Mouse (Mus musculus): Measurements from ENCODE around the gene Vmn1r233. TPM values are rescaled to one million over a fixed set of nuclear protein-coding genes. Genes with fewer than 3 reads are reported as not detected.

Vmn1r233 gene
- not detected in 2 replicates for polyA plus RNA-seq (2016; fragmentation: Nextera tagmentation; extraction: Ambion mirVana)

GRCm38 (mm10) chr17:20996364-20996763, at the start of gene Vmn1r233:
TSS of gene Vmn1r233 (minus strand) at chr17:20996464.
- H3K4me3 ChIP-seq, result no peak within 1 kb of the TSS
- no peak within 1 kb of the TSS for H3K27ac ChIP-seq
- no peaks in the 10 kb centered on the region for H3K4me1 ChIP-seq
- no peaks in the 10 kb centered on the region for H3K9me3 ChIP-seq
- no peaks in the 10 kb centered on the region for H3K27me3 ChIP-seq (ENCODE audit: poor library complexity, severe bottlenecking)
- DNase-seq (ENCODE audit: extremely low spot score, low spot score), result no peak
- H3K36me3 ChIP-seq (replicated peaks), result no peaks in the 10 kb centered on the region

GRCm38 (mm10) chr17:21018410-21019080, 22.3 kb upstream of the Vmn1r233 start:
- H3K27me3 ChIP-seq (ENCODE audit: poor library complexity, severe bottlenecking), result no peaks in the 10 kb centered on the region
- no peak overlapping the region for H3K27ac ChIP-seq
- H3K36me3 ChIP-seq (replicated peaks), result peaks cover 98% of the 10 kb centered on the region
- 91% methylated on average over 1 of the region's 1 CpGs for WGBS
- H3K9me3 ChIP-seq, result no peaks in the 10 kb centered on the region
- no peak for DNase-seq (ENCODE audit: extremely low spot score, low spot score)
- no peak overlapping the region for H3K4me3 ChIP-seq
- H3K4me1 ChIP-seq, result no peaks in the 10 kb centered on the region

GRCm38 (mm10) chr17:21009726-21010125, 13.5 kb upstream of the Vmn1r233 start:
- H3K36me3 ChIP-seq (replicated peaks), result peaks cover 31% of the 10 kb centered on the region
- H3K4me1 ChIP-seq, result peaks cover 16% of the 10 kb centered on the region
- H3K27ac ChIP-seq, result peak overlapping the region; percentile 94
- 31% methylated on average over 1 of the region's 1 CpGs for WGBS
- peak overlapping the region; percentile 84 for H3K4me3 ChIP-seq
- no peaks in the 10 kb centered on the region for H3K27me3 ChIP-seq (ENCODE audit: poor library complexity, severe bottlenecking)
- DNase-seq (ENCODE audit: extremely low spot score, low spot score), result no peak
- H3K9me3 ChIP-seq, result no peaks in the 10 kb centered on the region; the same call in 1 of the 2 replicates

GRCm38 (mm10) chr17:21008382-21009331, 12.4 kb upstream of the Vmn1r233 start, which contains the start of gene Zfp160:
TSS of gene Zfp160 (plus strand) at chr17:21008903.
- H3K27me3 ChIP-seq (ENCODE audit: poor library complexity, severe bottlenecking), result no peaks in the 10 kb centered on the region
- peaks cover 16% of the 10 kb centered on the region for H3K4me1 ChIP-seq
- peaks cover 23% of the 10 kb centered on the region for H3K36me3 ChIP-seq (replicated peaks)
- DNase-seq (ENCODE audit: extremely low spot score, low spot score), result peak; percentile 86
- WGBS, result 6% methylated on average over 36 of the region's 36 CpGs
- H3K9me3 ChIP-seq, result no peaks in the 10 kb centered on the region; the same call in 1 of the 2 replicates
- H3K4me3 ChIP-seq, result peak within 1 kb of the TSS; percentile 84
- peak within 1 kb of the TSS; percentile 94 for H3K27ac ChIP-seq

GRCm38 (mm10) chr17:20993716-20994115, 2.5 kb downstream of the Vmn1r233 start:
- 87% methylated on average over 2 of the region's 2 CpGs for WGBS

GRCm38 (mm10) chr17:20966681-20967080, 29.6 kb downstream of the Vmn1r233 start:
- DNase-seq (ENCODE audit: extremely low spot score, low spot score), result no peak
- Histone ChIP-seq H3K4me3 (no peak overlapping the region), H3K4me1 (no peaks in the 10 kb centered on the region), H3K27ac (no peak overlapping the region), H3K36me3 (replicated peaks) (peaks cover 88% of the 10 kb centered on the region), H3K27me3 (ENCODE audit: poor library complexity, severe bottlenecking) (no peaks in the 10 kb centered on the region), H3K9me3 (no peaks in the 10 kb centered on the region)

More at GRCm38 (mm10) chr17:20993716-20994115, 2.5 kb downstream of the Vmn1r233 start:
- no peaks in the 10 kb centered on the region for H3K4me1 ChIP-seq
- H3K27me3 ChIP-seq (ENCODE audit: poor library complexity, severe bottlenecking), result no peaks in the 10 kb centered on the region
- DNase-seq (ENCODE audit: extremely low spot score, low spot score), result no peak
- no peak overlapping the region for H3K27ac ChIP-seq
- H3K9me3 ChIP-seq, result no peaks in the 10 kb centered on the region
- H3K36me3 ChIP-seq (replicated peaks), result no peaks in the 10 kb centered on the region
- no peak overlapping the region for H3K4me3 ChIP-seq

GRCm38 (mm10) chr17:20965421-20965820, 30.8 kb downstream of the Vmn1r233 start:
- H3K4me3 ChIP-seq, result no peak overlapping the region
- no peaks in the 10 kb centered on the region for H3K4me1 ChIP-seq
- H3K27me3 ChIP-seq (ENCODE audit: poor library complexity, severe bottlenecking), result no peaks in the 10 kb centered on the region
- peaks cover 96% of the 10 kb centered on the region for H3K36me3 ChIP-seq (replicated peaks)
- no peak overlapping the region for H3K27ac ChIP-seq
- no peaks in the 10 kb centered on the region for H3K9me3 ChIP-seq
- DNase-seq (ENCODE audit: extremely low spot score, low spot score), result no peak
- WGBS, result 91% methylated on average over 4 of the region's 4 CpGs

GRCm38 (mm10) chr17:20960386-20960785, 35.9 kb downstream of the Vmn1r233 start:
- WGBS, result 98% methylated on average over 5 of the region's 5 CpGs
- Histone ChIP-seq H3K4me1 (no peaks in the 10 kb centered on the region), H3K27ac (no peak overlapping the region), H3K27me3 (ENCODE audit: poor library complexity, severe bottlenecking) (no peaks in the 10 kb centered on the region), H3K36me3 (replicated peaks) (peaks cover 100% of the 10 kb centered on the region), H3K4me3 (no peak overlapping the region), H3K9me3 (no peaks in the 10 kb centered on the region)
- no peak for DNase-seq (ENCODE audit: extremely low spot score, low spot score)

GRCm38 (mm10) chr17:20946636-20947035, 49.6 kb downstream of the Vmn1r233 start:
- Histone ChIP-seq H3K36me3 (replicated peaks) (peaks cover 14% of the 10 kb centered on the region), H3K4me3 (peak overlapping the region; percentile 75), H3K27ac (peak overlapping the region; percentile 97), H3K4me1 (peaks cover 37% of the 10 kb centered on the region), H3K27me3 (ENCODE audit: poor library complexity, severe bottlenecking) (no peaks in the 10 kb centered on the region), H3K9me3 (no peaks in the 10 kb centered on the region)
- DNase-seq (ENCODE audit: extremely low spot score, low spot score), result no peak

GRCm38 (mm10) chr17:20946026-20946565, 50.2 kb downstream of the Vmn1r233 start:
- H3K4me3 ChIP-seq, result peak overlapping the region; percentile 75
- WGBS, result 2% methylated on average over 13 of the region's 13 CpGs
- DNase-seq (ENCODE audit: extremely low spot score, low spot score), result no peak
- H3K27ac ChIP-seq, result peak overlapping the region; percentile 97
- peaks cover 8% of the 10 kb centered on the region for H3K36me3 ChIP-seq (replicated peaks)
- H3K9me3 ChIP-seq, result no peaks in the 10 kb centered on the region
- H3K4me1 ChIP-seq, result peaks cover 37% of the 10 kb centered on the region
- H3K27me3 ChIP-seq (ENCODE audit: poor library complexity, severe bottlenecking), result no peaks in the 10 kb centered on the region

- Histone ChIP-seq H3K27me3 (ENCODE audit: poor library complexity, severe bottlenecking) (no peaks in the 10 kb centered on the region), H3K27ac (peak within 1 kb of the TSS; percentile 97), H3K4me1 (peaks cover 37% of the 10 kb centered on the region), H3K9me3 (no peaks in the 10 kb centered on the region), H3K4me3 (peak within 1 kb of the TSS; percentile 75), H3K36me3 (replicated peaks) (peaks cover 3% of the 10 kb centered on the region)
- peak; percentile 94 for DNase-seq (ENCODE audit: extremely low spot score, low spot score)
- under 1% methylated on average over 69 of the region's 69 CpGs for WGBS
Measured at GRCm38 (mm10) chr17:20944985-20945891, 51.0 kb downstream of the Vmn1r233 start, which contains the start of gene Ppp2r1a. TSS of gene Ppp2r1a (plus strand) at chr17:20945311.

GRCm38 (mm10) chr17:20944226-20944625, 52.0 kb downstream of the Vmn1r233 start:
- no peaks in the 10 kb centered on the region; the same call in 1 of the 2 replicates for H3K36me3 ChIP-seq (replicated peaks)
- no peaks in the 10 kb centered on the region for H3K9me3 ChIP-seq
- WGBS, result 57% methylated on average over 3 of the region's 3 CpGs
- H3K27ac ChIP-seq, result peak overlapping the region; percentile 97
- H3K27me3 ChIP-seq (ENCODE audit: poor library complexity, severe bottlenecking), result no peaks in the 10 kb centered on the region
- peak overlapping the region; percentile 75 for H3K4me3 ChIP-seq
- H3K4me1 ChIP-seq, result peaks cover 36% of the 10 kb centered on the region
- DNase-seq (ENCODE audit: extremely low spot score, low spot score), result no peak
